Mouse (Mus musculus): Measurements from ENCODE around the gene Mrpl23. TPM values are rescaled to one million over a fixed set of nuclear protein-coding genes. Genes with fewer than 3 reads are reported as not detected.

Gene Mrpl23
- polyA plus RNA-seq, 1 experiment from 2014 or later: 23.5 TPM

GRCm38 (mm10) chr7:142505942-142506341 is 26.5 kb upstream of the Mrpl23 start:
- ATAC-seq (ENCODE audit: insufficient number of reproducible peaks, insufficient read depth, low FRiP score, low read depth): no peak
- Histone ChIP-seq H3K4me3 (ENCODE audit: control insufficient read depth in 1 of 2, insufficient read depth in 1 of 2, low read depth in 1 of 2, low read length in 2 of 2) (no peak overlapping the region), H3K4me1 (ENCODE audit: control insufficient read depth in 2 of 2, insufficient read depth in 2 of 2, low read length in 2 of 2) (peaks cover 30 to 38% of the 10 kb centered on the region in 2 experiments), H3K27me3 (ENCODE audit: control insufficient read depth, insufficient read depth, low read length) (no peaks in the 10 kb centered on the region), H3K36me3 (ENCODE audit: control insufficient read depth, insufficient read depth, low read length) (no peaks in the 10 kb centered on the region), H3K9me3 (ENCODE audit: control insufficient read depth, low read length) (no peaks in the 10 kb centered on the region), H3K9ac (ENCODE audit: low read length) (no peak overlapping the region), H3K4me2 (ENCODE audit: low read length) (no peak overlapping the region), H3K27ac (replicated peaks in 1 of 2; ENCODE audit: control insufficient read depth in 1 of 2, insufficient read depth in 1 of 2, low read depth in 2 of 2, low read length in 2 of 2) (no peak overlapping the region)
- WGBS: 41% methylated on average over 2 of the region's 2 CpGs

- Histone ChIP-seq H3K4me3 (ENCODE audit: control insufficient read depth in 1 of 2, insufficient read depth in 1 of 2, low read depth in 1 of 2, low read length in 2 of 2) (no peak overlapping the region), H3K36me3 (ENCODE audit: control insufficient read depth, insufficient read depth, low read length) (no peaks in the 10 kb centered on the region), H3K9me3 (ENCODE audit: control insufficient read depth, low read length) (no peaks in the 10 kb centered on the region), H3K27ac (replicated peaks in 1 of 2; ENCODE audit: control insufficient read depth in 1 of 2, insufficient read depth in 1 of 2, low read depth in 2 of 2, low read length in 2 of 2) (no peak overlapping the region), H3K9ac (ENCODE audit: low read length) (no peak overlapping the region), H3K4me1 (ENCODE audit: control insufficient read depth in 2 of 2, insufficient read depth in 2 of 2, low read length in 2 of 2) (peaks cover 30 to 38% of the 10 kb centered on the region in 2 experiments), H3K4me2 (ENCODE audit: low read length) (no peak overlapping the region), H3K27me3 (ENCODE audit: control insufficient read depth, insufficient read depth, low read length) (no peaks in the 10 kb centered on the region)
- ATAC-seq (ENCODE audit: insufficient number of reproducible peaks, insufficient read depth, low FRiP score, low read depth): no peak
- 45% methylated on average over 4 of the region's 4 CpGs for WGBS
Observed at GRCm38 (mm10) chr7:142506501-142506900, 26.0 kb upstream of the Mrpl23 start.

DNA sequence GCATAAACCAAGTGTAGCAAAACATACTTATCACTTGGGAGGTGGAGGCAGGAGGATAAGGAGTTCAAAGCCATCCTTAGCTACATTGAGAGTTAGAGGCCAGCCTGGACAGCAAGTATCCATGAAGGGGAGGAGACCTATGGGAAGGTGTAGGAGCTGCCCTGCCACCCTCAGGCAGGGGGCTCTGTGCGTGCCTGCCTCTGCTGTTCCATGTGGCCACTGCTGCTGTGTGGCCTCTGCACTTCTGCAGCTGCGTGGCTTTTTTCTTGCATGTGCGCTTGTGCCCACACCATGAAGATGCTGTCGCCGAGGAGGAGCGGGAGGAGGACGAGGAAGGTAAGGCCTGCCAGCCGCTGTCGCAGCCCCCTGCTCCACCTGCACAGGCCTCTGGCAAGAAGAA is 25.0 kb upstream of the Mrpl23 start:
- 93% methylated on average over 9 of the region's 9 CpGs for WGBS

DNA sequence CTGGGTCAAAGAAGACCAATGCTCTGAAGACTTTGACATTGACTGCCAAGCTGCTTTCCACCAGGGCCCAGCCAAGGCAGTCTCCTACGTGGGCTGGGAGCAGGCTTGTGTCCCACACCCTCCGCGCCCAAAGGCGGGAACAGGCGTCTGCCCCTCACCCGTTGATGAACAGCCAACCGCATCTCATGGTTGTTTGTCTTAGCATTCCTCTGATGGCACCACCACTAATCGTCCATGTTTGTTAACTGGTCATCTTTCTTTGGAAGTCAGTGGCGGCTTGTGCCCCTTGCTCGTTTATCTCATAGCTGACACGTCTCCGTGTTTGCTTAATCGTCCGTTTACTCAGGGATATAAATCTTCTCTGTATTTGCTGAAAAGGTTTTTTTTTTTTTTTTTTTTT is 23.0 kb upstream of the Mrpl23 start:
- Histone ChIP-seq H3K9ac (ENCODE audit: low read length) (no peak overlapping the region; the same call in 1 of the 2 replicates), H3K4me2 (ENCODE audit: low read length) (no peak overlapping the region), H3K27ac (replicated peaks in 1 of 2; ENCODE audit: control insufficient read depth in 1 of 2, insufficient read depth in 1 of 2, low read depth in 2 of 2, low read length in 2 of 2) (peak overlapping the region; percentile 48 to 72), H3K36me3 (ENCODE audit: control insufficient read depth, insufficient read depth, low read length) (no peaks in the 10 kb centered on the region), H3K4me3 (ENCODE audit: control insufficient read depth in 1 of 2, insufficient read depth in 1 of 2, low read depth in 1 of 2, low read length in 2 of 2) (no peak overlapping the region), H3K4me1 (ENCODE audit: control insufficient read depth in 2 of 2, insufficient read depth in 2 of 2, low read length in 2 of 2) (peaks cover 30 to 38% of the 10 kb centered on the region in 2 experiments), H3K9me3 (ENCODE audit: control insufficient read depth, low read length) (no peaks in the 10 kb centered on the region), H3K27me3 (ENCODE audit: control insufficient read depth, insufficient read depth, low read length) (no peaks in the 10 kb centered on the region)
- ATAC-seq (ENCODE audit: insufficient number of reproducible peaks, insufficient read depth, low FRiP score, low read depth): no peak
- 55% methylated on average over 14 of the region's 14 CpGs for WGBS

More for the DNA sequence above, 25.0 kb upstream of the Mrpl23 start:
- ATAC-seq (ENCODE audit: insufficient number of reproducible peaks, insufficient read depth, low FRiP score, low read depth): no peak
- Histone ChIP-seq H3K36me3 (ENCODE audit: control insufficient read depth, insufficient read depth, low read length) (no peaks in the 10 kb centered on the region), H3K4me1 (ENCODE audit: control insufficient read depth in 2 of 2, insufficient read depth in 2 of 2, low read length in 2 of 2) (peaks cover 30 to 38% of the 10 kb centered on the region in 2 experiments), H3K27me3 (ENCODE audit: control insufficient read depth, insufficient read depth, low read length) (no peaks in the 10 kb centered on the region), H3K4me3 (ENCODE audit: control insufficient read depth in 1 of 2, insufficient read depth in 1 of 2, low read depth in 1 of 2, low read length in 2 of 2) (no peak overlapping the region), H3K9me3 (ENCODE audit: control insufficient read depth, low read length) (no peaks in the 10 kb centered on the region), H3K27ac (replicated peaks in 1 of 2; ENCODE audit: control insufficient read depth in 1 of 2, insufficient read depth in 1 of 2, low read depth in 2 of 2, low read length in 2 of 2) (no peak overlapping the region), H3K9ac (ENCODE audit: low read length) (no peak overlapping the region), H3K4me2 (ENCODE audit: low read length) (no peak overlapping the region)

- Histone ChIP-seq H3K27ac (replicated peaks in 1 of 2; ENCODE audit: control insufficient read depth in 1 of 2, insufficient read depth in 1 of 2, low read depth in 2 of 2, low read length in 2 of 2) (peak overlapping the region; percentile 61 to 72), H3K4me3 (ENCODE audit: control insufficient read depth in 1 of 2, insufficient read depth in 1 of 2, low read depth in 1 of 2, low read length in 2 of 2) (no peak overlapping the region), H3K27me3 (ENCODE audit: control insufficient read depth, insufficient read depth, low read length) (no peaks in the 10 kb centered on the region), H3K36me3 (ENCODE audit: control insufficient read depth, insufficient read depth, low read length) (no peaks in the 10 kb centered on the region), H3K4me2 (ENCODE audit: low read length) (no peak overlapping the region), H3K9me3 (ENCODE audit: control insufficient read depth, low read length) (no peaks in the 10 kb centered on the region), H3K9ac (ENCODE audit: low read length) (peak overlapping the region; percentile 61), H3K4me1 (ENCODE audit: control insufficient read depth in 2 of 2, insufficient read depth in 2 of 2, low read length in 2 of 2) (peaks cover 28 to 38% of the 10 kb centered on the region in 2 experiments)
- ATAC-seq (ENCODE audit: insufficient number of reproducible peaks, insufficient read depth, low FRiP score, low read depth): no peak
- WGBS: 21% methylated on average over 12 of the region's 12 CpGs
Observed at GRCm38 (mm10) chr7:142510021-142510777, 22.3 kb upstream of the Mrpl23 start.

GRCm38 (mm10) chr7:142514048-142514447 is 18.4 kb upstream of the Mrpl23 start:
- H3K27me3 ChIP-seq (ENCODE audit: control insufficient read depth, insufficient read depth, low read length): no peaks in the 10 kb centered on the region
- H3K36me3 ChIP-seq (ENCODE audit: control insufficient read depth, insufficient read depth, low read length): no peaks in the 10 kb centered on the region
- no peak overlapping the region for H3K4me3 ChIP-seq (ENCODE audit: control insufficient read depth in 1 of 2, insufficient read depth in 1 of 2, low read depth in 1 of 2, low read length in 2 of 2)
- WGBS: 77% methylated on average over 4 of the region's 4 CpGs
- H3K4me1 ChIP-seq (ENCODE audit: control insufficient read depth in 2 of 2, insufficient read depth in 2 of 2, low read length in 2 of 2): peaks cover 30 to 36% of the 10 kb centered on the region in 2 experiments
- no peak overlapping the region for H3K4me2 ChIP-seq (ENCODE audit: low read length)
- H3K9me3 ChIP-seq (ENCODE audit: control insufficient read depth, low read length): no peaks in the 10 kb centered on the region
- no peak for ATAC-seq (ENCODE audit: insufficient number of reproducible peaks, insufficient read depth, low FRiP score, low read depth)
- no peak overlapping the region for H3K27ac ChIP-seq (replicated peaks in 1 of 2; ENCODE audit: control insufficient read depth in 1 of 2, insufficient read depth in 1 of 2, low read depth in 2 of 2, low read length in 2 of 2)
- no peak overlapping the region for H3K9ac ChIP-seq (ENCODE audit: low read length)

- ATAC-seq (ENCODE audit: insufficient number of reproducible peaks, insufficient read depth, low FRiP score, low read depth): peak; percentile 31
- Histone ChIP-seq H3K9me3 (ENCODE audit: control insufficient read depth, low read length) (no peaks in the 10 kb centered on the region), H3K9ac (ENCODE audit: low read length) (peak overlapping the region; percentile 52), H3K4me1 (ENCODE audit: control insufficient read depth in 2 of 2, insufficient read depth in 2 of 2, low read length in 2 of 2) (peaks cover 21 to 26% of the 10 kb centered on the region in 2 experiments), H3K27ac (replicated peaks in 1 of 2; ENCODE audit: control insufficient read depth in 1 of 2, insufficient read depth in 1 of 2, low read depth in 2 of 2, low read length in 2 of 2) (peak overlapping the region; percentile 75 to 80), H3K4me2 (ENCODE audit: low read length) (peak overlapping the region; percentile 24), H3K36me3 (ENCODE audit: control insufficient read depth, insufficient read depth, low read length) (no peaks in the 10 kb centered on the region), H3K27me3 (ENCODE audit: control insufficient read depth, insufficient read depth, low read length) (no peaks in the 10 kb centered on the region), H3K4me3 (ENCODE audit: control insufficient read depth in 1 of 2, insufficient read depth in 1 of 2, low read depth in 1 of 2, low read length in 2 of 2) (no peak overlapping the region)
- WGBS: 38% methylated on average over 21 of the region's 21 CpGs
Observed at GRCm38 (mm10) chr7:142516221-142516978, 16.1 kb upstream of the Mrpl23 start.

Data from heart, embryonic 14.5 days (tissue).